Mouse (Mus musculus) liver, adult 2 months (tissue): ENCODE results near the gene Fosl1.

Source experiments
- CTCF ChIP-seq: fragments of 200-500 bp; IDR thresholded peaks from 2 replicates; pipeline ENCODE4 v1.5.1; 2011; ENCODE audit warnings: low read depth, low read length, control low read depth
- POLR2A ChIP-seq: fragments of 200-500 bp; IDR thresholded peaks from 2 replicates; pipeline ENCODE4 v1.6.1; 2011; ENCODE audit warnings: low read length, control low read depth; ENCODE audit not compliant: insufficient read depth; ENCODE audit errors: extremely low read depth

DNA sequence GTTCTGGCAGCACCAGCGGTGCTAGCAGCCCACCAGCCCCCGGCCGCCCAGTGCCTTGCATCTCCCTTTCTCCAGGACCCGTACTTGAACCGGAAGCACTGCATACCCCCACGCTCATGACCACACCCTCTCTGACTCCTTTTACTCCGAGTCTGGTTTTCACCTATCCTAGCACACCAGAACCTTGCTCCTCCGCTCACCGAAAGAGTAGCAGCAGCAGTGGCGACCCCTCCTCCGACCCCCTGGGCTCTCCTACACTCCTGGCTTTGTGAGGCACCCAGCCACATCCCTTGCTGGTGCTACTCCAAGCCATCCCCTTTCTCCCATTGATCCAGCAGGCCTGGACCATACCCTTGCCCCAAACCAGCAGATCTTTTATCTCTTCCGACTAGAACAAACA is 7.7 kb downstream of the Fosl1 start:
- TF ChIP-seq POLR2A (no peak), CTCF (no peak)
